Mouse (Mus musculus) adrenal gland (tissue): ENCODE measurements around the gene Slc45a1.
"Not testable (repeated sequence)": the region's sequence is repeated elsewhere in the genome, so short reads cannot be mapped to it uniquely, and the experiment has no call there.

Experiments
- intact Hi-C: fragments of 180-260 bp; cut with DNase I; formaldehyde crosslinking; loops from one replicate; pipeline ENCODE4 v1.15.1; 2025

Slc45a1 gene

GRCm38 (mm10) chr4:150606449-150607161 is 45.4 kb downstream of the Slc45a1 start:
- intact Hi-C loops, result no loop called here

GRCm38 (mm10) chr4:150605804-150606203 is 46.2 kb downstream of the Slc45a1 start:
- intact Hi-C loops, result no loop called here

- intact Hi-C loops, result no loop called here
Measured at GRCm38 (mm10) chr4:150603366-150604061, 48.5 kb downstream of the Slc45a1 start.

- intact Hi-C loops, result no loop called here
Measured at GRCm38 (mm10) chr4:150601489-150601888, 50.5 kb downstream of the Slc45a1 start.

GRCm38 (mm10) chr4:150600503-150600902 is 51.5 kb downstream of the Slc45a1 start:
- intact Hi-C loops, result not testable (repeated sequence)

- intact Hi-C loops, result no loop called here
Measured at GRCm38 (mm10) chr4:150599119-150599992, 52.6 kb downstream of the Slc45a1 start.

GRCm38 (mm10) chr4:150598686-150599085 is 53.3 kb downstream of the Slc45a1 start:
- intact Hi-C loops, result no loop called here

GRCm38 (mm10) chr4:150595991-150596390 is 56.0 kb downstream of the Slc45a1 start:
- intact Hi-C loops, result no loop called here

GRCm38 (mm10) chr4:150595071-150595470 is 56.9 kb downstream of the Slc45a1 start:
- intact Hi-C loops, result no loop called here

GRCm38 (mm10) chr4:150594298-150594829 is 57.6 kb downstream of the Slc45a1 start:
- intact Hi-C loops, result no loop called here

- intact Hi-C loops, result no loop called here
Measured at GRCm38 (mm10) chr4:150593473-150594217, 58.3 kb downstream of the Slc45a1 start.

- intact Hi-C loops, result no loop called here
Measured at GRCm38 (mm10) chr4:150592087-150592486, 59.9 kb downstream of the Slc45a1 start.

GRCm38 (mm10) chr4:150591602-150592001 is 60.4 kb downstream of the Slc45a1 start:
- intact Hi-C loops, result no loop called here

GRCm38 (mm10) chr4:150590621-150591282 is 61.2 kb downstream of the Slc45a1 start:
- intact Hi-C loops, result no loop called here

GRCm38 (mm10) chr4:150588300-150588621 is 63.7 kb downstream of the Slc45a1 start:
- intact Hi-C loops, result no loop called here

GRCm38 (mm10) chr4:150587597-150588299 is 64.2 kb downstream of the Slc45a1 start:
- intact Hi-C loops, result no loop called here

- intact Hi-C loops, result no loop called here
Measured at GRCm38 (mm10) chr4:150586275-150586674, 65.7 kb downstream of the Slc45a1 start.

GRCm38 (mm10) chr4:150585800-150586199 is 66.2 kb downstream of the Slc45a1 start:
- intact Hi-C loops, result no loop called here

- intact Hi-C loops, result no loop called here
Measured at GRCm38 (mm10) chr4:150583777-150584135, 68.2 kb downstream of the Slc45a1 start.
